Mouse (Mus musculus) adrenal gland, adult 10 weeks (tissue): ENCODE data around the gene 5430419D17Rik. TPM values are rescaled to one million over a fixed set of nuclear protein-coding genes. Genes with fewer than 3 reads are reported as not detected.

Experiments used
- polyA plus RNA-seq: library from polyadenylated mRNA; stranded (reverse); fragments of 350-450 nt; fragmentation: Illumina TruSeq; extraction: RNeasy Lipid Tissue Mini Kit (QIAGEN cat#74804); gene quantifications from one replicate; pipeline ENCODE4 v1.2.3, GENCODE M21; 2014; ENCODE audit warnings: low read depth, low replicate concordance

The 5430419D17Rik gene
- not detected for polyA plus RNA-seq

DNA sequence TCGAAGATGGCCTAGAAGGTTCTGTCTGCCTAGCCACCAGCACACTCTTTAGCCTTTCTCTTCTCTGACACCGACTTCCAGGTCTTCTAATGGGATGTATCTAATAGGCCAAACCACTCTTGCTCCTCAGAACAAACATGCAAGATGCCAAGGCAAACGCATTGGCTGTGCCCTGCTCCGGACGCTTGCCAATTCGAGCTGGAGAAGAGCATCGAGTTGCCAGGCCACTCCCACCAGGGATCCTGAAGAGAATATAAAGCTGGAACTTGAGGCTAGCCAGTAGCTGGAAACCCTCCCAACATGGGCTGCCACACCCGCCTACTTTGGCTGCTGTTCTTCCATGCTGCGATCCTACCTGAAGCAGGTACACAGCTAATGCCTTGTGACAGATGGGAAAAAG is at the start of gene 5430419D17Rik:
Gene 5430419D17Rik (plus strand): TSS at position 282 of the 400 bp plus-strand sequence.

DNA sequence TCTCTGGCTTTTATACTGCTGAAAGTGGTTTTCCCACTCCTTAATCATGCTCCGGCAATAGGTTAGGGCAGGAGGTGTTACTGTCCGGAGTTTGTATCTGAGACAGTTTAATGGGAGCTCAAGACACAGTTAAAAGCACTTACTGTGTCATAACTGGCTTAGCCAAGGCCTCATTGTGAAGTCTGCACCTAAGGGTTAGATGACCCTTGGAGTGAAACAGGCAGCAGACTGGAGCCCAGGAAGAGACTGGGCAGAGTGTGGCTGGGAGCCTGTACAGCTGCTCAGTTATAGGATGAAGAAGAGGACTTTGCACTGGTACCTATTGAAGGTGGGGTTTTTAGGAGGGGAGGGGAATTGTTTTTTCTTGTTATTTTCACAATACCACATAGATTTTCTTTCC is 28.0 kb upstream of the 5430419D17Rik start, which contains the start of gene 4933402N03Rik:
Gene 4933402N03Rik (minus strand): TSS at position 101 of the 400 bp plus-strand sequence.

DNA sequence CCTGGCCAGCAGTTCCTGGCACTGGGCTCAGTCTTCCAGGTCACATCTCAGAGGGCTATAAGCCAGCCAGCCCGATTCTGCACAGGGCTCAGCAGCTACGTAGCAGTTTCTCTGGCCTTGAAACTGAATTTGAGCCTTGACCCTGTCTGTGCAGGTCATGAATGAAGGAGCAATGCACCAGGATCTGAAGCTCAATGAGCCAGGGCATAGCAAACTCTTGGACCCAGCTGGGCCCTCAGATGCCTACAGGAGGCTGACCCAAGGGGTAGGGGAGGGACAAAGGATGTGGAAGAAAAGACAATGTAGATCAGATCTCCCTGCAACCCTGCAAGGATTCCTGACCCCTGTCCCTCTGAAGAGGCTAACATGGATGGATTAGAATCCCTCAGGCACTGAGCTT is 148.0 kb downstream of the 5430419D17Rik start, which contains the start of gene Cuzd1:
Gene Cuzd1 (minus strand): TSS at position 101 of the 400 bp plus-strand sequence.

DNA sequence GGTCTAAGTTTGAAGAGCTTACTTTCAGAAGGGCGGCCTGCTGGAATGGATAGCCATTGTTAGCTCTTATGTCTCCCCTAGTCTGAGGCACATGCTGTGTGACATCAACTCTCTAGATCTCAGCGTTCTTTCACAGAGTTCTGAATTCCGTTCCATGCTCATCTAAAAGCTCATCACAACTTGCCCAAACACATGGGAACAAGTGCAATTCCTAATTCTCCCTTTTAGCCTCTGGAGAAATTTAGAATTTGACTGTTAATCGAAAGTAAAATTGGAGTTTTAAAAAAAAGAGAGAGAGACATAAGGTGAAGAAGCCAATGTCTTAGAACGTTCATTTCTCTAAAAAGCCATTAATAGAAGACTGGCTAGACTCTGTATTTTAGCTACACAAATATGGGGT is 155.2 kb downstream of the 5430419D17Rik start, which contains the start of gene Fam24b:
Gene Fam24b (minus strand): TSS at position 101 of the 400 bp plus-strand sequence.

DNA sequence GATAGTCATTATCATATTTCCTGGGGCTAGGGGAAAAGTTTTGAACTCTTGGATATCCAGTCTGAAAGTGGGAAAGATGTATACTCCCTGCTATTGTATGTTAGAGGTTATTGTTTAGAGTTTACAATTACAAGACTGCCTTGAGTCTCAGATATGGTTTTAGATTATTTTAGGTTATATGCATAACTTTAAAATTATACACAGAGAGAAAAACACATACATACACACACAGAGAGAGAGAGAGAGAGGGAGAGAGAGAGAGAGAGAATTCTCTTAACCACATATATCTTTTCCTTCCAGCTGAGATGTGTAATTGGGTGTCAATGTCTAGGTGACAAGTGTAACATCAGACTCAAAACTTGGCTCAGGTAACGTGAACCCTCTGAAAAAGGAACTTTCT is 159.4 kb downstream of the 5430419D17Rik start, which contains the start of gene Fam24a:
Gene Fam24a (plus strand): TSS at position 301 of the 400 bp plus-strand sequence.

Other genes starting within 250 kb of the 5430419D17Rik start
- 8.5 TPM for gene Htra1, start 238.3 kb upstream of the 5430419D17Rik start, polyA plus RNA-seq
- not detected for gene Dmbt1, start 142.3 kb upstream of the 5430419D17Rik start, polyA plus RNA-seq
- not detected for gene 4933402N03Rik, start 28.1 kb upstream of the 5430419D17Rik start, polyA plus RNA-seq
- gene Cuzd1, start 147.9 kb downstream of the 5430419D17Rik start, polyA plus RNA-seq, result 0.76 TPM
- not detected for gene Fam24b, start 155.1 kb downstream of the 5430419D17Rik start, polyA plus RNA-seq
- gene Fam24a, start 159.5 kb downstream of the 5430419D17Rik start, polyA plus RNA-seq, result not detected
- gene 2310057M21Rik, start 188.4 kb downstream of the 5430419D17Rik start, polyA plus RNA-seq, result 5.8 TPM
- 29.1 TPM for gene Pstk, start 196.7 kb downstream of the 5430419D17Rik start, polyA plus RNA-seq
- 36.4 TPM for gene Ikzf5, start 236.1 kb downstream of the 5430419D17Rik start, polyA plus RNA-seq
- 1,712 TPM for gene Acadsb, start 236.2 kb downstream of the 5430419D17Rik start, polyA plus RNA-seq